Mouse (Mus musculus) urinary bladder, adult 2 months (tissue): ENCODE data around the gene Kat2a. TPM values are rescaled to one million over a fixed set of nuclear protein-coding genes. Genes with fewer than 3 reads are reported as not detected.
A peak's percentile ranks its signal among the peaks of the same experiment; 100 is the strongest.

ENCODE experiments used
- DNase-seq: peaks from one replicate; pipeline ENCODE4 v3.0.0; 2022; ENCODE audit warnings: low spot score
- polyA plus RNA-seq: library from polyadenylated mRNA; depleted of rRNA; stranded (reverse); fragments of >200 nt; gene quantifications from 2 replicates; pipeline ENCODE4 v1.2.3, GENCODE M21; 2012

The Kat2a gene
- polyA plus RNA-seq, 1 experiment = 30.5 TPM

DNA sequence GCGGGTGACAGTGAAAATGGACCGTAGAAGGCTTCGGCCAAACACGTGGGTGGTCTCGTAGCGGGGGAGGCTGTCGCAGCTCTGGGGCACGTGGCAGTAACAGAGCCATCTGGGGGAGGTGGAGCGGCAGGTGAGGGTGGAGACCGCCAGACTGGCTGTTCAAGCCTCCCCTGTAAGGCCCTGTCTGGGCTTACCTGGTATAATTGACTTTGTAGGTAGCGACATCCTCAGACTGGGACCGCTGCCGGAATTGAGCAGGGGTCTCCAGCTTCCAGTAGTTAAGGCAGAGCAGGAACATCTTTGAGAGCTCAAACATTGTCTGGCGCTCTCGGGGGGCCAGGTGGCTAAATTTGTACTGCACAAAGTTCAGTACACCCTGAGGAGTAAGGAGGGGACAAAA, 1.7 kb downstream of the Kat2a start:
- DNase-seq = no peak

DNA sequence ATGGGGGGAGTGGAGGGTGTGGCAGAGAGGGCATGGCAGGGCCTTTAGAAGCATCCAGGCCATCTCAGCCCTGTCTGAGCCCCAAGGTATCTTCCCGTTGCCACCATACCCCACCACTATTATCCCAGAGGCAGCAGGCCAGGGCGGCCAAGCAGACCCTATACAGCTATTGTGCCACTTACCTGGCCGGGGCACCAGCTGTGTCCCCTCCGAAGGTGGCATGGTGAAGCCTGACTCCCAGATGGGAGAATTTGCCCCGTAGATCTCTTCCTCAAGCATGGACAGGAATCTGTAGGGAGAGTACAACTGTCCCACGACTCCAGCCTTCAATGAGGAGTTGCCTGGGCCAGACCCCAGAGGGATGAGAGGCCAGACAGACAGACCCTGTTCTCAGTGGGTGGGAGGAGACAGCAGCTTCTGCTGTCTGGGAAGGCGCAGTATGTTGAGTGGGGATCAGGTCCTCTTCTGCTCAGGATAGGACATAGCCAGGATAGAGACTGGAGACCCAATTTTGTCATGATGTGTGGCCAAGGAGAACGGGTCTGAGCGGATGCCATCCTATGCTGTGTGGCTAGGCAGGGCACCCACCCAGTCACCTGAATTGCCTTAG, 3.0 kb downstream of the Kat2a start:
- DNase-seq = no peak

DNA sequence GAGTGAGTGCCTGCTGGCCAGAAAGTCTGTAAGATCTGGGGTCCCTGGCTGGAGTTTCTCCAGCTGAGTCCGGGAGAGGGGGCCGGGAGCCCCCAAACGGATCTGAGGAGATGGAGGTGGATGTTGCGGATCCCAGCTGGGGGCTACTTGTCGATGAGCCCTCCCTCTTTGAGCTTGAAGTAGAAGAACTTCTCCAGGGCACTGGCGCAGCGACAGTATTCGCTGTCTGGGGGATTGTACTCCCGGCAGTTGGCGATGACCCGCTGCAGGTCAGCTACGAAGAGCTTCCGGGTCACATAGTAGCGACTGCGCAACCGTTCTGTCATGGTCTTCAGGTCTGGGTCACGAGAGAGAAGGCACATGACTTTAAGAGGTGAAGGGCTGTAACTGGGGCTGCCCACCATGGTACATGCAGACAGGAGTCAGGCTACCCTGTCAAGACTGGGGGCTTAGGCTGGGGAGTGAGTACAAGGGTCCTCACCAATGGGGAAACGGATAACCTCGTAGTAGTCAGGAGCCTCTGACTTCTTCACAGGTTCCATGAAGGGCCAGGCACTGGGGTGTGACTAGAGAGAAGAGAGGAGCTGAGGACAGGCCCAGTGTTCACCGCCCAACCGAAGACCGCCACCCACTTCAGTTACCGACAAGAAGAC, 7.0 kb downstream of the Kat2a start:
- DNase-seq = no peak

DNA sequence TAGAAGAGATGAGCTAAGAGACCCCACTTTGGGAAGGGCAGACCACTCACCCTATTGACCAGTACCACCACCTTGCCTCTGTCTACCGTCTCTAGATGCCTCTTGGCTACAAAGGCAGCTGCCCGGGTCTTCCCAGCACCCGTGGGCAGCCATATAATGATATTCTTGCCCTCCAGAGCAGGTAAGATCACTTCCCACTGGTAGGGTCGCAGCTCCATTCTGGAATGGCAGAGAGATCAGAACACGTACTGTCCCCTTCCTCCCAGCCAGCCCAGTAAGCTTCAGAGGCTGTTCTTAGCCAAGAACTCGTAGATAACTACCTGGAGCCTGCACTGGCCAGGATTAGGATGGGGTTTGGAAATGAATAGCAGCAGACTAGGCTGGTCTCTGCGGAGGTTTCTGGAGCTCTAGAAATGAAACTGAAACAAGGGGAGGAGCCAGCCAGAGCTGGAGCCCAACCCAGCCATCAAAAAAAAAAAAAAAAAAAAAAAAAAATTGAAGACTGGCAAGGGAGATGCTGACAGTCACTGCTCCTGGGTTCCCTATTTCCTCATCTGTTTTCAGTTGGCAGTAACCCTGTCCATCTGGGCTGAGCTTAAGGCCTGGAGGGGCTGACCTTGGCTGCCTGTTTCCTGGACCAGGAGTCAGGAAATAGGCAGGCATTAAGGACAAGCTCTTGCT, 8.3 kb downstream of the Kat2a start, which contains the start of gene Dhx58:
TSS of gene Dhx58 (minus strand) at position 421 of the 681 bp plus-strand sequence.
- no peak for DNase-seq

DNA sequence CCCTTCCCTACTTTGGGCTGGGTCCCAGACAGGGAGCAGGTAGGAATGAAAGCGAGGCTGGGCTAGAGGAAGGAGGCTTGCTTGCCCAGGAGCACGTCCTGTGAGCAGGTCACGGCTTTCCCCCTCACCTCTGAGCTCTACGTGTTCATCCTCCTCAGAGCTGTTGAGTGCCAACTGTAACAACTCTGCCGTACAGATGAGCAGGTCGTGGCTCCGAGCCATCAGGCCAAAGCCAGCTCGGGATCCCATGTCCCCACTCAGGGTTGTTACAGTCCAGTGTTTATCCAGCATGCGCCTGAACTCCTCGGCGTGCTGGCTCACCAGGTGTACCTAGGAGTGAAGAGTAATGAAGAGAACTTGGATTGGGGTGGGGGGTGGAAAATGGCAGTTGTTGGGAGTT, 8.9 kb downstream of the Kat2a start:
- no peak for DNase-seq

DNA sequence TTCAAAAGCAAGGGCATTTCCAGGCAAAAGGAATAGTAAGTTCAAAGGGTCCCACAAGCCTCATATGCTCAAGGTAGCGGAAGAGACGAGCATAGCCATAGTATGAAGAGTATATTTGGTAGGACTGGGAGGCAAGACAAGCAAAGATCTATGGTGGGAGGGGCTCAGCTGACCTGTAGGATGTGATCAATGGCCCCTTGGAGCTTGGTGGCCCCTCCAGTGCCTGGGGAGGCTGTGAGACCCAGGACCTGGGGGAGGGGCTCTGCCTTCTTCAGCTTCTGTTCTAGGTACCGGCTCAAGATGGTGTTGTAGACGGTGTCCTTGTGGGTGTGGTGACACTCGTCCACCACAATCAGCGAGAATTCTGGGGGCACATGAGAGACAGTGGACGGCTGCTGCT, 9.4 kb downstream of the Kat2a start:
- DNase-seq = no peak

DNA sequence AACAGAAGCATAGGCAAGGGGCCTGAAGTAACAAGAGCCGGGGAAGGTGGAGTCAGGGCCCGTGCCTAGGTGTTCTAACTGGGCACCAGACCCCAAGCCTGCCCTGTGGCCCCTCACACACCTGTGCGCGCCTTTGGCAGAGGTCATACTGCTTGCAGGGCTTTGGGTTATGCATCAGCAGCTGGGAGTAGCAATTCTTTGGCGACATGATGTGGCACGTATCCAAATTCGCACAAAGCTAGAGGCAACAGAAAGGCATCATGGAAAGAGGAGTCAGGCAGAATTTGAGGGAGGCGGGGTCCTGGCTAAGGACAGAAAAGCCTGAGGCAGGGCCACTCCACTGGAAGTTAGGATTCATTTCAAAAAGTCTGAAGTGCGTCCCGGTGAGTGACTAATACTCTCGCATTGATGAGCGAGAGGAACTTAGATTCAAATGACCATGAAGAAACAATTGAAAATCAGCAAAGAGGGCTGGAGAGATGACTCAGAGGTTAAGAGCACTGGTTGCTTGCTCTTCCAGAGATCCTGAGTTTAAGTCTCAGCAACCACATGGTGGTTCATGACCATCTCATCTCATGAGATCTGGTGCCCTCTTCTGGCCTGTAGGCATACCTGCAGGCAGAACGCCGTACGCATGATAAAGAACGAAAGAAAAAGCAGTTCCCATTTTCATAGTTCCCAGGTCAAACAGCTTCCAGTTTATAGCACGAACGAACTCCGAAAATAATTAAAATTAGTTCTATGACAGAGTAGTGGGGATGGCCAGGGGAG, 10.0 kb downstream of the Kat2a start:
- DNase-seq = no peak

DNA sequence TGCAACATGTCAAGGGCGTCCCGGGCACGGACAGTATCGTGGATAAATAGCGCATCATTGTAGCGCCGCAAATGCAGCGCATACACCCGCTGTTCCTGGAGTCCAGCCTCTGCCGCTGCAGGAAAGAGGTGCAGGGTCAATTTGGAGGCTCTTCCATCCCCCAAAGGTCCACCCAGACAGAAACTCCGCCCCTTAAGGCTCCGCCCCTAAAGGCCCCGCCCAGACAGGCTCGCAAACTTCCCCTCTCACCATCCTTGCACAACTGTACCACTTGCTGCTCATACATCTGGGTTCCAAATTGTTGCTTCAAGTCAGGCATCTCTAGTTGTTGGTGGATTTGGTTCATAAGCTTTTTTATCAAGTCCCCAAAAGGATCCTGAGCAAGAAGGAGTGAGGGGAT, 11.0 kb downstream of the Kat2a start:
- no peak for DNase-seq

DNA sequence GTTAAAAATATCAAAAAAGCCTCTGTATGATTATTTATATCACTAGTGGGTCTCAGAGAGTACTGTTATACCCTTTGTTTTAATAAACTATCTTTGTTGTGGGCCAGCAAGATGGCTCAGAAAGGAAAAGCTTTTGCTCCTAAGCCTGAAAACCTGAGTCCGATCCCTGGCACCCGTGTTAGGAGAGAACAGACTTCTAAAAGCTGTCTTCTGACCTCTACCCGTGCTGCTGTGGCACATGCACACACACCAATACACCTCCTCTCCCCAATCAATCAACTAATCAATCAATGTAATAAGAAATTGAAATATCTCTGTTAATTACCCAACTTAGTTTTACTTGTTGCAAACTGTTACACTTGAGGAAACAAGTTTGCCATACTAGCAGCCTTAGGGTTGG, 11.6 kb downstream of the Kat2a start:
- no peak for DNase-seq

DNA sequence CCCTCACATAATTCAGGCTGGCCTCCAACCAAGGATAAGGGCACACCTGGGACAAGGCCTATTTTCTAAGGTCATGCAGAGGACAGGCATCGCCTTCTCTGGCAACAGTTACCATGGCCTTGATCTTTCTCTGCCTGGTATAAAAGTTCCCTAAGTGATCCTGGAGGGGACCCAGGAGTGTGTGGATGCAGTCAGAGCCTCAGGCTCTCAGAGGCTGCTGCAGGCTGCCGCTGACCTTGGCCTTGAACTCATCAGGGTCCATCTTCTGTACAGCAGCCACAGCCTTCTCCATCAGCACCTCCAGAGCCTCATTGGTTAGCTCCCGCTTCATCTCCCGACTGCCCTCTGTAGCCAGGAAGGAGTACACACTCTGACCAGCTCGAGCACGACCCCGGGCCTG, 14.3 kb downstream of the Kat2a start:
- no peak for DNase-seq

DNA sequence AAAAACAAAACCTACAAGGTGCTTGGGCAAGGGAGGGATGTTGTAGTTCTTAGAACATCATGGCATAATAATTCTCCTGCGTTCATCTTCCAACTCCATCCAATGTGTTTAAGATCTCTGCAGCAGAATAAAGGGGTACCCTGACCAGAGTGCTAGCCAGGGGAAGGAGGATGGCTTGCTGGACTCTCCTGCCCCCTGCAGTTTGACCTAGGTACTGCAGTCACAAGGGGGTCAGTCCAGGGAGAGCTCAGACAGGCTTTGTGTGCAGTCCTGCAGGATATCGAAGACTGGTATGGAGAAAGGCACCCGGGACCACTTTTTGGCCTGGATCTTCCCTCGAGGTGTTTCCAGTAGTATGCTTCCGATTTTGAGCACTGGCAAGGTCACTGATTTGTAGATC, 17.3 kb downstream of the Kat2a start:
- peak; percentile 56 for DNase-seq

DNA sequence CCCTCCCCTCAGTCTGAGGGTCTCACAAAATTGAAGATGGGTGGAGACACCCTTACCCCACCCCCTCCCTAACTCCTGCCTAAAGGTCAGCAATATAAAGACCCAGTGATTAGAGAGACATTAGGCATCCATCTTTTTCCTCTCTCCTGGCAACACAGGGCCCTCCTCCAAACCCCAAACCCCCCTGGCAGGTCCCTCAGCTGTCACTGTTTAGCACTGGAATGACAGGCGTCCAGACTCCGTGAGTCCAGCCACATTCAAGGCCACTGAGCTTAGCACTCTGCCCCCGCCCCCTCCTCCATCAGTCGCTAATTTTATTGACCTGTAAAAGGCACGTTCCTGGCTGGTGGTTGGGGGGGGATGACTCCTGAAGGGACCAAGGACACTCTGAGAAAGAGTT, 19.1 kb downstream of the Kat2a start:
- DNase-seq = no peak

DNA sequence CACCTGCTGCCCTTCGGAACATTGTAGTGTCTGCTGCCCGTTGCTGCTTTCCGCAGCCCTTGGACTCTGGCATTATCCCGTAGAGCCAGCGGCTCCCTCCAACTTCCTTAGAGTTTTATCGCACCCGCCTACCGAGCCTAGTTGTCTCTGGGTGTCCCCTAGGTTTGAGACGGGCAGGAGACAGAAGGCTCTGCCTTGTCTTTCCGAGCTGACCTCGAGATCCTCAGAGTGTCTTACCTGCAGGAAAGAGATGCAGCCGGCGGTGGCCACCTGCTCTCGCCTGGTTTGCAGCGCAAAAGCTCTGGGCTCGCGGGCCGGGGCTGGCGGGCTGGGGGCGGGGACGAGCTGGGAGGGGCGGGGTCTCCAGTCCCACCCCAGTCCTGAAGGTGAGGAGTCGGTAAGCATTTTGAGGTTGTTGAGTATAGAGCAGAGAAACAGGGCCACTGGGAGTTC, 20.1 kb downstream of the Kat2a start, which contains the start of gene Zfp385c:
TSS of gene Zfp385c (minus strand) at position 292 of the 453 bp plus-strand sequence.
- DNase-seq = no peak

DNA sequence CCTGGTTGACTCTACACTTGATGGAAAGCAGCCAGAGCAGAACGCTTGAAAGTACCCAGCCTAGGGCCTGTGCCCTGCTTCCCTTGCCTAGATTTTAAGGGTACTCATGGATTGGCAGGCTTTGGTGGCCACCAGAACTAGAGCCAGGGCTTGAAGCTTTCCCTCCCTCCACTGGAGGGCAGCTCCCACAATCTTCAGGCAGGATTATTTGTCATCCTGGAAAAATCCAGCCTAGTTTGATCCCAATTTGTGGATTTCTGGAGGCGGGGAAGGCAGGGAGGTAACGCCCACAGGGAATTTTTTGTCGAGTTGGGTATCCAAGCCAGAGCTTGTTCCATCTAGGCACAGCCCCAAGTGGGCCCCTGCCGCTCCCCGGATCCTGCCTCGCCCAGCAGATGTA, 21.9 kb downstream of the Kat2a start:
- no peak for DNase-seq

DNA sequence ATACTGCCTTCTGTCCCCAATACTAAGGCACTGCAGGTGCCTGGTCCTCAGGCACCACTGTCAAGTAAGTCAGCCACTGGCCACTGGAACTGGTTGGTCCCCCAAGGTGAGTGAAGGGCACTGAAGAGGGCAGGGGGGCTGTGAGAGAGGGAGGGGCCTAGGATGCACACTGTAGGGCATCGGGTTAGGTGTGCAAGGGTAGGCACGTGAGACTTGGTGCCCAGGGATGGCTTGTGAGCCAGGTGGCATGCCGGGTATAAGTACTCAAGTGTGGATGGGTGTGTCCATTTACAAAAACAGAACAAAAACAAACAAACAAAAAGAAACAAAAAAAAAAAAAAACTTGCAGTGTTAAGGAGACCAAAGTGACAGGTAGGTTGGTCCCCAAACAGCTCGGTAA, 23.8 kb downstream of the Kat2a start:
- no peak for DNase-seq

DNA sequence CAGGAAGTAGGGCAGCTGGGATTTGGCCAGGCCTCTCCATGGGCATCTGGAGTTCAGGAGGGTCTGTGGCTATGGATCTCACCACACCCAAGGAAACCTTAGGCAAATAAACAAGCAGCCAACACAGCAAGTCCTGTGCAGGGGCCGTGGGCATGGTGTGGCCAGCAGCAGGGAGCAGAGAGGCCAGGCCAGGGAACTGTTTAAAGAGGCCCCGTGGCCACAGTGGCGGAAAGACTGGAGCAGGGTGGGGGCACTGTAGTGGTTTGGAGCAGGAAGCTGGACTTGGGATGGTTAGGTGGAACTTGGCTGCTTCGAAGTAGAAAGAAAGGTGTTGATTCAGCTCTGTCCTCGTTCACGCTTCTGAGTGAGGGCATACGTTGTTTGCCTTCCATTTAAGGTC, 25.0 kb downstream of the Kat2a start:
- no peak for DNase-seq

DNA sequence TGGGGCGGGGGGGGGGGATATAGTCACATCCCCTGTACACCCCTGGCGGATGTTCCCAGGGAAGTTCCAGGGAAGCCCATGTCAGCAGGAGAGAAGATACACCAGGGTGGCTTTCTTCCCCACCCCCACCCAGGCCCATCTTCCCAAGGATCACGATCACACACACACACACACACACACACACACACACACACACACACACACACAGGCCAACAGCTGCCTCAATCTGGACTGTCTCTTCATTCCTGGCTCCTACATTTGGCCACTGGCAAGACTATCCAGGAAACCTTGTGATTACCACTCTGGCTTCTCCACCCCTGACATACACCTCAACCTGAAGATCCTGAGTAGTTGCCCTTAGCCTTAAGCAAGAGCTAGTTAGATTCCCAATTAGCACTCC, 26.9 kb downstream of the Kat2a start:
- no peak for DNase-seq

DNA sequence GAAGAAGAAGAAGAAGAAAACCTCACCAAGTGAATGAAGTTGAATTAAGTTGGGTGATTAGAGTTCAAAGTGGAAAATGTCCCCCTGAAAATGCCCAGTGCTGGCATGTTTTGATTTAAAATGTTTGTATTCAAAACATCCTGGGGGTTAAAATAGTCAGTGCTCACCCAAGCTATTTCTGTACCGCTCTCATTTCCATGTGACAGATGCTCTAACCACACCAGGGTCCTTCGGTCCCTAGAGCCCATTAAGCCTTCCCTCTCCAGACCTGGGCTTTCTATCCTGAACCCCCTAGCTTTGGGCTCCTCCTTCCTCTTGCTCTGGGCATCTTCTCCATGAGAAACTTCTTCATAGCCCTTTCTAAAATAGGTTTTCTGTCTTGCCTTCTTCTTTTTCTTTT, 28.2 kb downstream of the Kat2a start:
- no peak for DNase-seq

DNA sequence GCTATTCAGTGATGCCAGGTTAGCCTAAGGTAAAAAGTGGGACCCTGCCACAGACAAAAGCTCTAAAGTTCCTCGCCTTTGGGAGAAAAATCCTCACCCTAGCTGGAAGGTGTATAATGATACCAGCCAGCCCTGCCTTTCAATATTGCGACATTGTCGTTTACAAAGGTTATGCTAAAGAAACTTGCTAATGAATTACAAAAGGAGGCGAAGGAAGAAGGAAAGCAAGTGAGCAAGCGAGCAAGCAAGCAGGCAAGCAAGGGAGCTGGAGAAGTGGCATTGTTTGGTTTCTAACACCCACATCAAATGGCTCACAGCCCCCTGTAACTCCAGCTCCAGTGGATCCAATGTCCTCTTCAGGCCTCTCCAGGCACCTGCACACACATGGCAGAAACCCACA, 29.7 kb downstream of the Kat2a start:
- no peak for DNase-seq

DNA sequence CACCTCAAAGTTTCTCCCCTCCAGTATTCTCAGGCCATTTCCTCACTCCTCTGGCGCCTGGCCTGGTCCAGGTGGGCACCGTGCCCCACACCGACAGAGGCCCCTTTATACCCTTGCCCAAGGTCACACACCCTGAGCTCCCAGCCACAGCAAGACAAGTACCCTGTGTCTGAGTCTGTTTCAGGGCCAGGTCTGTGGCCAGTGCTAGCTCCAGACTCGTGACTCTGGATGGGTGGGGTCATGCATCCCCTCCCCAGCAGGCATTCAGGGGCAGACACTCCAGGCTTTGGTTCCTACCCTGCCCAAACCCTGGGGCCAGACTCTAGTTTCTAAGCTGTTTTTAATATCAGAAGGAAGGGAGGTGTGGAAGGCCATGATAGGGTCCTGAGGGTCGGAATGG, 30.4 kb downstream of the Kat2a start:
- DNase-seq = no peak

DNA sequence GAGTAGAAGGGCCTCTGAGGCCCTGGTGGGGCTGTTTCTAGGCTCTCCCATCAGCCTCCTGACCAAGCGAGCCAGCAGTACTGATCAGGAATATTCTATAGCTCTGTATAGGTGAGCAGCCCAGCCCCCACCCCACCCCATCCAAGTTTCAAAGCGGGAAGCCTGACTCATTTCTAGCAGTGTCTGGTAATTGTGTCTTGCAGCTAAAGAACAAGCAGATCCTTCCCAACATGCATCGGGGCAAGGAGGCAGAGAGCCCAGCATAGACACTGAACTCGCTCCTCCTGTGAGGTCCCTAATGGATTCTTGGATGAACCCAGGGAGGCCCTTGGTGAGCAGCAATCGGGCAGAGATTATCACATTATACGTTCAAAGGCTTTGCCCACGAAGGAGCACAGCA, 34.5 kb downstream of the Kat2a start:
- no peak for DNase-seq

DNA sequence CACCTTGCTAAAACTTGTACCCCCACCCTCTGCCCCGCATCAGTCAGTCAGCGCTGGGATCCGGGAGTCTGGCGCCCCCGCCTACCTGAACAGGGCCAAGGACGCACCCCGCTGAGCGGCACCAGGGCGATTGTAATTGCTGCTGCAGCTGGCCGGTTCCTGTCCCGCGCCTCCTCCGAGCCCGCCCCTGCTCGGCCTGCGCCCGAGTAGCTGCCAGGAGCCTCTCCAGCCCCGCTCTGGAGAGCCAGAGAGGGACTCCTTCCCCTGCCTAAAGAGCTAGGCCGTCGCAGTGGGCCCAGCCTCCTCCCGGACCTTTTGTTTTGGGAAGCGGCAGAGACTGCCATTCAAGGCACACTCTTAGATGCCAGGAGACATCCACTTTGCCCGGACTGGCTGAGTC, 39.1 kb downstream of the Kat2a start:
- no peak for DNase-seq
